Mouse (Mus musculus): ENCODE results near the gene Scn5a.

- no peak for TF ChIP-seq POLR2A (IDR thresholded peaks at IDR 0.05; ENCODE audit: insufficient read depth, low read depth, low read length)
- TF ChIP-seq CTCF (IDR thresholded peaks at IDR 0.05) = no peak
- TF ChIP-seq EP300 (IDR thresholded peaks at IDR 0.05; ENCODE audit: insufficient read depth, low read depth, low read length) = no peak
These were observed 10.1 kb downstream of the Scn5a start for GRCm38 (mm10) chr9:119568732-119569131.
